Mouse (Mus musculus) thymus, adult 2 months (tissue): Measurements from ENCODE around the gene Kcmf1. TPM values are rescaled to one million over a fixed set of nuclear protein-coding genes. Genes with fewer than 3 reads are reported as not detected.

ENCODE experiments used
- DNase-seq: peaks from one replicate; pipeline ENCODE4 v3.0.0; 2021
- H3K27ac ChIP-seq: fragments of 200-500 bp; 2 replicates; pipeline ENCODE4 v1.5.1; 2012; ENCODE audit warnings: low read length, control low read depth; ENCODE audit not compliant: control insufficient read depth, insufficient read depth
- H3K27me3 ChIP-seq: fragments of 200-500 bp; 2 replicates; pipeline ENCODE4 v1.6.1; 2012; ENCODE audit warnings: mild to moderate bottlenecking, low read length, moderate library complexity, mixed read lengths; ENCODE audit not compliant: control insufficient read depth, insufficient read depth
- H3K36me3 ChIP-seq: fragments of 200-500 bp; 2 replicates; pipeline ENCODE4 v1.6.1; 2012; ENCODE audit warnings: mild to moderate bottlenecking, low read length, moderate library complexity; ENCODE audit not compliant: control insufficient read depth, insufficient read depth
- H3K4me1 ChIP-seq: fragments of 200-500 bp; replicated peaks from 2 replicates; pipeline ENCODE4 v1.6.1; 2012; ENCODE audit warnings: low read length; ENCODE audit not compliant: control insufficient read depth, insufficient read depth
- H3K4me3 ChIP-seq: fragments of 200-500 bp; 2 replicates; pipeline ENCODE4 v1.5.1; 2012; ENCODE audit warnings: mild to moderate bottlenecking, low read length, control low read depth, moderate library complexity; ENCODE audit not compliant: control insufficient read depth, insufficient read depth
- CTCF ChIP-seq: fragments of 200-500 bp; IDR thresholded peaks from 2 replicates; pipeline ENCODE4 v1.5.1; 2012; ENCODE audit warnings: mild to moderate bottlenecking, control low read depth, low read length, moderate library complexity, borderline replicate concordance; ENCODE audit not compliant: control insufficient read depth, poor library complexity, insufficient read depth; ENCODE audit errors: extremely low read depth
- POLR2A ChIP-seq: fragments of 200-500 bp; IDR thresholded peaks from 2 replicates; pipeline ENCODE4 v1.6.1; 2012; ENCODE audit warnings: mild to moderate bottlenecking, low read length, control low read depth, moderate library complexity; ENCODE audit not compliant: control insufficient read depth, poor library complexity, insufficient read depth; ENCODE audit errors: extremely low read depth
- WGBS: fragments of 180-500 bp; shearing (Covaris S2); methylation state at CpG from one replicate; pipeline ENCODE4 v1.1.7; 2018; 5-methylcytosine and 5-hydroxymethylcytosine counted together
- polyA plus RNA-seq: library from polyadenylated mRNA; depleted of rRNA; stranded (reverse); fragments of >200 nt; gene quantifications from 2 replicates; pipeline ENCODE4 v1.2.3, GENCODE M21; 2012

Kcmf1 gene
- polyA plus RNA-seq, 1 experiment: 162 TPM

DNA sequence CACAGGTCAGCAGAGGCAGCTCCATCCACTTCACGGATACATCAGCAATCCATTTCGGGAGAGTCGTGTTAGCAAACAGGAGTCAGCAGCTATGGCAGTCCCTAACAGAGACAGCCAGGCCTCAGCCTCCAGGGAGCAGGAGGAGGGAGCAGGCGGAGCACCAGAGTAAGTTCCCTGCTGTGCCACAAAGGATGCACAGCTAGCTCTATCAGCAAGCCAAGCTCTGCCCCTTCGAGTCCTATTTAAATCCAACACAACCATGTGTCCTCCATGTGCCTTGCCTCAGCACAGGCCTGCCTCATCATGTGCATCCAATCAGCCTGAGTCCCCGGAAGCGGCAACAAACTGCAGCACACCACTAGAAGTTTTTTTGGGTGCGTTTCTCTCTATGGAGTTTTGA is 23.6 kb upstream of the Kcmf1 start:
- H3K27me3 ChIP-seq: no peaks in the 10 kb centered on the region
- TF ChIP-seq POLR2A (no peak), CTCF (no peak)
- no peaks in the 10 kb centered on the region for H3K4me1 ChIP-seq
- no peak overlapping the region for H3K27ac ChIP-seq
- 98% methylated on average over 8 of the region's 8 CpGs for WGBS
- no peaks in the 10 kb centered on the region for H3K36me3 ChIP-seq
- no peak for DNase-seq
- H3K4me3 ChIP-seq: no peak overlapping the region

GRCm38 (mm10) chr6:72921081-72921480 is 21.3 kb upstream of the Kcmf1 start:
- TF ChIP-seq POLR2A (no peak), CTCF (no peak)
- WGBS: 95% methylated on average over 3 of the region's 3 CpGs
- Histone ChIP-seq H3K4me3 (no peak overlapping the region), H3K27me3 (no peaks in the 10 kb centered on the region), H3K4me1 (no peaks in the 10 kb centered on the region), H3K27ac (no peak overlapping the region), H3K36me3 (no peaks in the 10 kb centered on the region)
- no peak for DNase-seq

- no peaks in the 10 kb centered on the region for H3K4me1 ChIP-seq
- H3K4me3 ChIP-seq: no peak overlapping the region
- 83% methylated on average over 9 of the region's 9 CpGs for WGBS
- TF ChIP-seq CTCF (no peak), POLR2A (no peak)
- DNase-seq: no peak
- H3K27me3 ChIP-seq: no peaks in the 10 kb centered on the region
- H3K27ac ChIP-seq: no peak overlapping the region
- H3K36me3 ChIP-seq: no peaks in the 10 kb centered on the region
These were observed 18.8 kb upstream of the Kcmf1 start for GRCm38 (mm10) chr6:72918510-72919033.

GRCm38 (mm10) chr6:72916330-72916729 is 16.6 kb upstream of the Kcmf1 start:
- WGBS: 91% methylated on average over 7 of the region's 7 CpGs
- H3K36me3 ChIP-seq: no peaks in the 10 kb centered on the region
- no peak overlapping the region for H3K27ac ChIP-seq
- no peaks in the 10 kb centered on the region for H3K4me1 ChIP-seq
- DNase-seq: no peak
- no peaks in the 10 kb centered on the region for H3K27me3 ChIP-seq
- H3K4me3 ChIP-seq: no peak overlapping the region
- no peak for TF ChIP-seq CTCF
- no peak for TF ChIP-seq POLR2A

GRCm38 (mm10) chr6:72914087-72914749 is 14.4 kb upstream of the Kcmf1 start:
- H3K4me1 ChIP-seq: no peaks in the 10 kb centered on the region
- DNase-seq: no peak
- TF ChIP-seq POLR2A: no peak
- no peak for TF ChIP-seq CTCF

GRCm38 (mm10) chr6:72911261-72911660 is 11.5 kb upstream of the Kcmf1 start:
- no peak for TF ChIP-seq POLR2A
- DNase-seq: no peak
- 88% methylated on average over 4 of the region's 4 CpGs for WGBS
- H3K36me3 ChIP-seq: no peaks in the 10 kb centered on the region
- no peaks in the 10 kb centered on the region for H3K4me1 ChIP-seq
- H3K4me3 ChIP-seq: no peak overlapping the region
- H3K27me3 ChIP-seq: no peaks in the 10 kb centered on the region
- H3K27ac ChIP-seq: no peak overlapping the region

More at GRCm38 (mm10) chr6:72914087-72914749, 14.4 kb upstream of the Kcmf1 start:
- H3K4me3 ChIP-seq: no peak overlapping the region
- H3K27me3 ChIP-seq: no peaks in the 10 kb centered on the region
- H3K27ac ChIP-seq: no peak overlapping the region
- 68% methylated on average over 6 of the region's 6 CpGs for WGBS
- no peaks in the 10 kb centered on the region for H3K36me3 ChIP-seq

DNA sequence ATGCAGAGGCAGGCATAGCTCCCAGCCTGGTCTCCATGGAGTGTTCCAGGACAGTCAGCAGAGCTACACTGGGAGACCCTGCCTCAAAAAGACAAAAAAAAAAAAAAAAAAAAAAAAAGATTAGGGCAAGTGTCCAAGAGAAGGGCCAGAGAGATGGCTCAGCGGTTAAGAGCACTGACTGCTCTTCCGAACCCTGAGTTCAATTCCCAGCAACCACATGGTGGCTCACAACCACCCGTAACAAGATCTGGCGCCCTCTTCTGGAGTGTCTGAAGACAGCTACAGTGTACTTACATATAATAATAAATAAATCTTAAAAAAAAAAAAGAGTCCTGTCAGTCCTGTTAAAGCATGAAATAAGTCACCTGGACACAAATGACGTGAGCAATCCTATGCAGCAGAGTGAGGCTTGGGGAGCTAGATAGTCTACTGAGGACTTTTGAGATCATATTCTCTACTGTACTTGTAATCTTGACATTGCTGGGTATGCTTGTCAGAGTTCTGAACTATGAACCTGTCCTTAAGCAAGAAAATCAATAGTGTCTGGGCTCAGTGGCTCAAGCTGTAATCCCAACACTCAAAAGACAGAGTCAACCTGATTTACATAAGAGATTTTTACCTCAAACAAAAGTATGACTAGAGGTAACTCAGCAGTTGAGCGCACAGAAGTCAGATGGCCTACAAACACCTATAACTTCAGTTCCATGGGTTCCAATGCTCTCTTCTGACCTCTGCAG is 2.6 kb upstream of the Kcmf1 start:
- Histone ChIP-seq H3K27me3 (no peaks in the 10 kb centered on the region), H3K36me3 (no peaks in the 10 kb centered on the region), H3K4me3 (no peak overlapping the region), H3K27ac (no peak overlapping the region), H3K4me1 (peaks cover 4% of the 10 kb centered on the region; the same call in 1 of the 2 replicates)
- DNase-seq: peak; percentile 13
- 94% methylated on average over 6 of the region's 6 CpGs for WGBS
- TF ChIP-seq CTCF: no peak
